Mouse (Mus musculus): Measurements from ENCODE around the gene Lmcd1.

Gene Lmcd1

GRCm38 (mm10) chr6:112287671-112288070 lies 14.1 kb downstream of the Lmcd1 start:
- DNase-seq (ENCODE audit: low read depth), result no peak

- no peak for DNase-seq (ENCODE audit: low read depth)
These were observed 14.7 kb downstream of the Lmcd1 start for GRCm38 (mm10) chr6:112288271-112288670.

GRCm38 (mm10) chr6:112291146-112291545 lies 17.6 kb downstream of the Lmcd1 start:
- DNase-seq (ENCODE audit: low read depth), result no peak

GRCm38 (mm10) chr6:112293320-112293719 lies 19.8 kb downstream of the Lmcd1 start:
- DNase-seq (ENCODE audit: low read depth), result no peak

- DNase-seq (ENCODE audit: low read depth), result no peak
These were observed 21.7 kb downstream of the Lmcd1 start for GRCm38 (mm10) chr6:112295269-112295668.

- no peak for DNase-seq (ENCODE audit: low read depth)
These were observed 26.6 kb downstream of the Lmcd1 start for GRCm38 (mm10) chr6:112300146-112300545.

GRCm38 (mm10) chr6:112300633-112301032 lies 27.1 kb downstream of the Lmcd1 start:
- DNase-seq (ENCODE audit: low read depth), result no peak

- no peak for DNase-seq (ENCODE audit: low read depth)
These were observed 28.7 kb downstream of the Lmcd1 start for GRCm38 (mm10) chr6:112302248-112302647.

- no peak for DNase-seq (ENCODE audit: low read depth)
These were observed 29.3 kb downstream of the Lmcd1 start for GRCm38 (mm10) chr6:112302814-112303383.

GRCm38 (mm10) chr6:112304751-112305150 lies 31.2 kb downstream of the Lmcd1 start:
- DNase-seq (ENCODE audit: low read depth), result no peak

GRCm38 (mm10) chr6:112309330-112309938 lies 35.9 kb downstream of the Lmcd1 start:
- DNase-seq (ENCODE audit: low read depth), result no peak

- DNase-seq (ENCODE audit: low read depth), result no peak
These were observed 37.8 kb downstream of the Lmcd1 start for GRCm38 (mm10) chr6:112311385-112311784.

GRCm38 (mm10) chr6:112319449-112319848 lies 45.9 kb downstream of the Lmcd1 start:
- DNase-seq (ENCODE audit: low read depth), result no peak

- DNase-seq (ENCODE audit: low read depth), result no peak
These were observed 47.1 kb downstream of the Lmcd1 start for GRCm38 (mm10) chr6:112320679-112321078.

- no peak for DNase-seq (ENCODE audit: low read depth)
These were observed 49.4 kb downstream of the Lmcd1 start for GRCm38 (mm10) chr6:112322916-112323315.

GRCm38 (mm10) chr6:112325213-112325612 lies 51.7 kb downstream of the Lmcd1 start:
- DNase-seq (ENCODE audit: low read depth), result no peak

- DNase-seq (ENCODE audit: low read depth), result no peak
These were observed 54.2 kb downstream of the Lmcd1 start for GRCm38 (mm10) chr6:112327793-112328192.

GRCm38 (mm10) chr6:112330520-112331222 lies 57.1 kb downstream of the Lmcd1 start:
- no peak for DNase-seq (ENCODE audit: low read depth)

GRCm38 (mm10) chr6:112331223-112331598 lies 57.7 kb downstream of the Lmcd1 start:
- DNase-seq (ENCODE audit: low read depth), result no peak

- no peak for DNase-seq (ENCODE audit: low read depth)
These were observed 60.4 kb downstream of the Lmcd1 start for GRCm38 (mm10) chr6:112333930-112334329.

GRCm38 (mm10) chr6:112337667-112338066 lies 64.1 kb downstream of the Lmcd1 start:
- no peak for DNase-seq (ENCODE audit: low read depth)

GRCm38 (mm10) chr6:112339016-112339415 lies 65.5 kb downstream of the Lmcd1 start:
- no peak for DNase-seq (ENCODE audit: low read depth)

- DNase-seq (ENCODE audit: low read depth), result no peak
These were observed 76.9 kb downstream of the Lmcd1 start for GRCm38 (mm10) chr6:112350452-112350851.

GRCm38 (mm10) chr6:112359341-112359740 lies 85.8 kb downstream of the Lmcd1 start:
- DNase-seq (ENCODE audit: low read depth), result no peak

Measured in c-Kit-positive CD71-negative TER-119-negative erythroid progenitor cells, embryonic 14.5 days (primary cell).